Mouse (Mus musculus): ENCODE data around the gene Rela.
A peak's percentile ranks its signal among the peaks of the same experiment; 100 is the strongest.

Gene Rela

GRCm38 (mm10) chr19:5636036-5636570 lies 1.2 kb upstream of the Rela start:
- DNase-seq (ENCODE audit: low spot score in 2 of 2) = no peak

DNA sequence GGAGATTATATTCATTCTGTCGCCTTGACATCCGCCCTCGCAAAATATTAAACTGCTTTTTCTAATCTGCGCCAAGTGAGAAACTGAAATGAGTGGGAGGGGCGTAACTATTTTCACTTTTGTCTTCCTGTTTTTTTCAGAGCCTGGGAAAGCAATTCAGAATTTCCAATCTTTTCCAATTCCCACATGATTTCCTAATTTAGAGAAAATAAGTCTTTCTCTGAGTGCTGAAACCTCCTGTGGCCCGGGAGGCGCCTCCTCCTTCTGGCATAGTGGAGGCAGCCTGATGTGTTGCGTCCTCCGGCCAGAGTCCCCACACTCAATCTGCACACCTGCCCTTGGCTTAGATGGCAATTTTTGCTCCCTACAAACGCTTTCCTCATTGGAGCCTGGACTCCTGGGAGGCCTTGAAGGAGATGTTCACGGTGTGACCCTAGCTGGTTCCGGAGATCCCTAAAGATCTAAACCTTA lies 677 bp upstream of the Rela start:
- no peak for DNase-seq (ENCODE audit: low spot score in 2 of 2)

DNA sequence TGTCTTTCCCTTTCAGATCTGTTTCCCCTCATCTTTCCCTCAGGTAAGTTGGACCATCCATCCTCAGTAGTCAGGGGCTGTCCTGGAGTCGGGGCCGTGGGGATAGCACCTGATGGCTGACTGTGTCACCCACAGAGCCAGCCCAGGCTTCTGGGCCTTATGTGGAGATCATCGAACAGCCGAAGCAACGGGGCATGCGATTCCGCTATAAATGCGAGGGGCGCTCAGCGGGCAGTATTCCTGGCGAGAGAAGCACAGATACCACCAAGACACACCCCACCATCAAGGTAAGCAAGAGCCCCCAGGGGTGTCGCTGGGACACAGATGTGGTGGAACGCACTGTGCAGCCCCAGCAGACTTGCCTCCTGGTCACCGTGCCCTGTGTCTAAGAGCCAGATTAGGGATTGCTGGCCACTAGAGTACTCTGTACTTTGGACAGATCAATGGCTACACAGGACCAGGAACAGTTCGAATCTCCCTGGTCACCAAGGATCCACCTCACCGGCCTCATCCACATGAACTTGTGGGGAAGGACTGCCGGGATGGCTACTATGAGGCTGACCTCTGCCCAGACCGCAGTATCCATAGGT lies 1.2 kb downstream of the Rela start:
- DNase-seq (ENCODE audit: low spot score in 2 of 2) = no peak

GRCm38 (mm10) chr19:5640339-5640738 lies 3.1 kb downstream of the Rela start:
- no peak for DNase-seq (ENCODE audit: low spot score in 2 of 2)

DNA sequence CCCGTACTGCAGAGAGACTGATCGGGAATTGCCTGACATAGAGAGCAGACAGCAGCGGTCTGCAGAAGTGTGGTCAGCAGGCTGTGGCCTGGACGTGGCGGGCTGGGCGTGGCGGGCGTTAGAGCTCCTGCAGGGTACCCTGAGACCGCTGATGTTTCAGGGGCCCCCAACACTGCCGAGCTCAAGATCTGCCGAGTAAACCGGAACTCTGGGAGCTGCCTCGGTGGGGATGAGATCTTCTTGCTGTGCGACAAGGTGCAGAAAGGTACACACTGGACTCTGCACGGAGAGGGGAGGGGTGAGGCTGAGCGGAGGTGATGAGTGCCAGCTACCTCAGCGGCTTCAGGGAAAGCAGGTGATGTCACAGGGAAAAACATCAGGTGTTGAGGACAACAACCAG lies 3.7 kb downstream of the Rela start:
- DNase-seq (ENCODE audit: low spot score in 2 of 2) = no peak

GRCm38 (mm10) chr19:5641641-5642040 lies 4.4 kb downstream of the Rela start:
- DNase-seq (ENCODE audit: low spot score in 2 of 2) = no peak

GRCm38 (mm10) chr19:5645280-5645679 lies 8.0 kb downstream of the Rela start:
- DNase-seq (ENCODE audit: low spot score in 2 of 2) = no peak

DNA sequence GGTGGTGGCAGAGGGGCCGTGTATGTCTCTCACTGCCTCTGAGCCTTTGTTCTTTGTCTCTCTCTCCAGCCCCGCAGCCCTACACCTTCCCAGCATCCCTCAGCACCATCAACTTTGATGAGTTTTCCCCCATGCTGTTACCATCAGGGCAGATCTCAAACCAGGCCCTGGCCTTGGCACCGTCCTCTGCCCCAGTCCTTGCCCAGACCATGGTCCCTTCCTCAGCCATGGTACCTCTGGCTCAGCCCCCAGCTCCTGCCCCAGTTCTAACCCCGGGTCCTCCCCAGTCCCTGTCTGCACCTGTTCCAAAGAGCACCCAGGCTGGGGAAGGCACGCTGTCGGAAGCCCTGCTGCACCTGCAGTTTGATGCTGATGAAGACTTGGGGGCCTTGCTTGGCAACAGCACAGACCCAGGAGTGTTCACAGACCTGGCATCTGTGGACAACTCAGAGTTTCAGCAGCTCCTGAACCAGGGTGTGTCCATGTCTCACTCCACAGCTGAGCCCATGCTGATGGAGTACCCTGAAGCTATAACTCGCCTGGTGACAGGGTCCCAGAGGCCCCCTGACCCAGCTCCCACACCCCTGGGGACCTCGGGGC lies 9.5 kb downstream of the Rela start:
- DNase-seq (ENCODE audit: low spot score in 2 of 2) = no peak

- DNase-seq (ENCODE audit: low spot score in 2 of 2) = no peak
These were observed 10.5 kb downstream of the Rela start for GRCm38 (mm10) chr19:5647791-5648190.

GRCm38 (mm10) chr19:5648401-5649297 lies 11.4 kb downstream of the Rela start:
- peak; percentile 66 to 82 for DNase-seq (ENCODE audit: low spot score in 2 of 2)

DNA sequence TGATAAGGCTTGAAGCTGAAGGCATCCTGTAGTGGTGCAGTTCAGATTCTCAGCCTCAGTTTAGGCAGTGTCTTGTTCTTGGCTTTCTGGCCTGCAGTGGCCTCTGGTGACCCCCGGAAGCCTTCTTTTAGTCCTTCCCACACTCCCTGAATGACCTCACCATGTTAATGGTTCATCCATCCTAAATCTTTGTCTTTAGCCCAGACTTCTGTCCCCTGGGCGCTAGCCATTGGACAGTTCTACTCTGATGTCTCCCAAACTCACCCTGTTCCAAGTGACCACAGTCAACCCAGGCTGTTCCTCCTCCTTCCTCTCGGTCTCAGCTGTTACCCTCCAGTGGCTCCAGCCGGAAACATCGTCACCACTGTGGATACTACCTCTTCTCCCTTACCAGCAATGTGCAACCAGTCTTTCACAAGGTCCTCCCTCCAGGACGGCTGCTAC lies 12.0 kb downstream of the Rela start:
- DNase-seq (ENCODE audit: low spot score in 2 of 2) = peak in 1 of 2 experiments; percentile 43

GRCm38 (mm10) chr19:5651502-5652274 lies 14.4 kb downstream of the Rela start:
- no peak for DNase-seq (ENCODE audit: low spot score in 2 of 2)

DNA sequence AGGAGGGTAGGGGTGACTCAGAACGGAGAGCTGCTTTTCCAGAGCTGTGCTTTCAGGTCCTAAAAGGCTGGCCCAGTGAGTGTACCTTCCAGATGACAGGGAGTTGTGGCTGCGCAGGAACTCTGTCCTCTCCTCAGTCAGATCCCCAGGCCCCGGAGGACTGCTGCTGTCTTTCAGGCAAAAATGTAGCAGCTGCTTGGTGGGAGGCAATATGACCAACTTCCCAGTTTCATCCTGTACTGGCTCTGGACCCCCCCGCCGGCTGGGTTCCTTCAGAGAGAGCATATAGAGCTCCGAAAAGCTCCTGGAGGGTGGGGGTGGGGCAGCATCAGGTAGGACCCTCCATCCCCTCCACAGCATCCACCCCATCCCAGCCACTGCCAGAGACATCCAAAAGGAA lies 15.3 kb downstream of the Rela start:
- DNase-seq (ENCODE audit: low spot score in 2 of 2) = no peak

GRCm38 (mm10) chr19:5653969-5654719 lies 16.9 kb downstream of the Rela start:
- DNase-seq (ENCODE audit: low spot score in 2 of 2) = no peak

- DNase-seq (ENCODE audit: low spot score in 2 of 2) = no peak
These were observed 17.5 kb downstream of the Rela start for GRCm38 (mm10) chr19:5654720-5655298.

GRCm38 (mm10) chr19:5660942-5661751 lies 23.9 kb downstream of the Rela start:
- peak in 1 of 2 experiments; percentile 26 for DNase-seq (ENCODE audit: low spot score in 2 of 2)

- DNase-seq (ENCODE audit: low spot score in 2 of 2) = no peak
These were observed 25.0 kb downstream of the Rela start for GRCm38 (mm10) chr19:5662310-5662709.

DNA sequence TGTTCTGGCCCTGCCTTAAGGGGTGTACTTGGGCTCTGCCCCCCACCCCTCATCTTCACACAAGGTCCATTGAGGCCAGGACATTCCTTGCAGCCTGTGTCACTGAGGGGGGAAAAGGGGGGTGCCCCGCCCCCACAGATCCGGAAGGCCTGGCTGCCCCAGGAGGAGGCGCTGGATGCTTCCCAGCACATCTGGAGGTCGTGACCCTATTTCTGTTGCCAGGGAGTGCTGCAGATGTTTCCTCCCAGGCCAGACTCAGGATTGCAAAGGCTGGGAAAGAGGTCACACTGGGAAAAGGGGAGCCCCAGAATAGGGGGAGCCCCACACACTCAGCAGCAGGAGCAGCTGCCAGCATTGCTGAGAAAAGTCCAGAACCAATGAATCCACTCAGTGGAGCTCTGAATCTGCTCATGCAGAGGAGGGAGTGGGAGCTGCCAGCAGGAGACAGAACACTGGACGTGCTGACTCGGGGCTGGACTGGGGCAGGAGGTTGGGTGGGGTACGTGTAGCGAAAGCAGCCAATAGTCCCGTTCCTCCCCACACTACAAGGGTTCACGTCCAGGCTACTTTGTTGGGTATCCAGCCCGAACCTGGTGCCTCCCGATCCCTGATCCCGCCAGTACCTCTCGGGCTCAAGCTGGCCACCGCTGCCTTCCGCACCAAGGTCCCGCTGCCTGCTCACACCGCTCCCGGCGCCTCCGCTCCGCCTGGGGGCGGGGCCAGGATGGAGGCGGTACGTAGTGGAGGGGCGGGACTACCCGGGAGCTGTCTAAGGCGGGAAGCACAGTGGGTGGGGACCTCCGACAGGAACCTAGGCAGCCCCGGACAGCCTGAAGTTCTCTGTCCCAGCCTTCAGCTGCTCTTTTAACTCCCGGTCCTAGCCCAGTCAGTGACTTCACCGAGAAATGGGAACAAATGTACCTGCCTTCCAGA lies 26.0 kb downstream of the Rela start, which contains the start of gene Sipa1:
Gene Sipa1 (minus strand): TSS at position 727 of the 933 bp plus-strand sequence.
- DNase-seq (ENCODE audit: low spot score in 2 of 2) = peak; percentile 94

Measured in urinary bladder, postnatal 36 days (tissue).